Mouse (Mus musculus): ENCODE measurements around the gene Apbb1ip.
"Not testable (repeated sequence)": the region's sequence is repeated elsewhere in the genome, so short reads cannot be mapped to it uniquely, and the experiment has no call there.

Gene Apbb1ip

DNA sequence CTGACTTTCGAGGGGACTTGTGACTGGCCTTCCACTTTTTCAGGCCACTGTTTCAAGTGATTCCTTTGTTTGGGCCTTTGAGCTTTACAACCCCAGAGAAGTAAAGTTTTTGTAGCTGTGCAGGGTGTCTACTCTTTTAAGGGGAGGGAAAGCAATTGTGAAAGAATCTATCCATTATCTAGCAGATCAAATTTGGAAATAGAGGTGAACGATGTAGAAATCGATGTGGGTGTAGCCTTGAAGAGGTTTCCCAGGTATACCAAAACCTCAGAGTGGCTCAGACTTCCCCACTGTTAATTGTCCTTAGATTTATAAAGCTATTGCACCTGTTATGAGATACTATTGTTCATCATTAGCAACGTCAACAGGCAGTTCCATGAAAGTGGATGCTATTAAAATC is 71.6 kb downstream of the Apbb1ip start:
- no peak for DNase-seq (ENCODE audit: low read depth)

DNA sequence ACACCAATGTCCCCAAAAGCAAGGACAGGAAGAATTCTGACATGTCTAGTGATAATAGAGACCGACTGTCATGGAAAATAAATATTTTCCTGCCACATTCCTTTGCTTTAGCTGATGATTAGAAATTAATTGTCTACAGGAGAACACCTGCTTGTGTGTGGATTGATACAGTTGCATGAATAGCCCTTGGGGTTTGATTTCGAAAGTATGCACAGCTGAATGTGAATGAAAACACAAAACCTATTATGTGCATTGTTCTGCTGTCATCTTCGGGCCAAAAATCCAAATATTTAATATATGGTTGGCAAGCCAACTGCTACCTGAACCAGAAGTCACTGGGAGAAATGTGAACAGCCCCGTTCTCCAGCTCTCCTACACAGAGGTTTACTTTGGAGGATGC is 78.0 kb downstream of the Apbb1ip start:
- no peak for DNase-seq (ENCODE audit: low read depth)

DNA sequence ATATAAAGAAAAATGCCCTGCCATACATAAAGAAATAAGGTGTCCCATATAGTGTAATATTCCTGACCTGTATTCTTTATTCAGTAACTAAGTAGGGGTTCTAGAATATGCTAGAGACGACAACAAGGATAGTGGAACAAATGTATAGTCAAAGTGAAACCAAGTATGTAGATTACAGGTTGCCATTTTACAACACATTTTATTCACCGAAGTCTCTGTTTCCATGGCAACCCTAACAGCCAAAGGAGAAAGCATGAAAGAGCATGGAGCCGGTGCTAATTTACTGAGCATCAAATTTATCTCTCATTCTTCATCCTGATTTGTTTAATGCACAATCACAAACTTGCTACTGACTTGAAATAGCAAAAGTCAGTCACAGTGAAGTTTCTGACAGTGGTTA is 83.6 kb downstream of the Apbb1ip start:
- no peak for DNase-seq (ENCODE audit: low read depth)

DNA sequence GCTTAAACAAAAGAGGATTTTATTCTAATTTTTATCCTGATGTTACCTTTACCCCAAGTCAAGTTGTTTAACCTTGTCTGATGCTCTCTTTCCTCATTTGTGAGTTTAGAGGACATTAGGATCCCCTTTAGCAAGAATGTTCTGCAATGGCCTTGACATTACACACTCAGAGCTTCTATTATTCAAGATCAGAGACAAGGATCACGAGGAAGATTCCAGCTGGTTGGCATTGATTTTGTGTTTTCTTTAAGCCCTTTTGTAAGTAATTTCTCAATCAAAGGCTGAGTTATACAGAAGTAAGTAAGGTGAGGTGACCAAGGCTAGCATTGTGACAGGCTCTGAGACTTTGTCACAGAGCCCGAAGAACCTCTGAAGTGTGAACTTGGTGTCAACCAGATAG is 88.3 kb downstream of the Apbb1ip start:
- no peak for DNase-seq (ENCODE audit: low read depth)

DNA sequence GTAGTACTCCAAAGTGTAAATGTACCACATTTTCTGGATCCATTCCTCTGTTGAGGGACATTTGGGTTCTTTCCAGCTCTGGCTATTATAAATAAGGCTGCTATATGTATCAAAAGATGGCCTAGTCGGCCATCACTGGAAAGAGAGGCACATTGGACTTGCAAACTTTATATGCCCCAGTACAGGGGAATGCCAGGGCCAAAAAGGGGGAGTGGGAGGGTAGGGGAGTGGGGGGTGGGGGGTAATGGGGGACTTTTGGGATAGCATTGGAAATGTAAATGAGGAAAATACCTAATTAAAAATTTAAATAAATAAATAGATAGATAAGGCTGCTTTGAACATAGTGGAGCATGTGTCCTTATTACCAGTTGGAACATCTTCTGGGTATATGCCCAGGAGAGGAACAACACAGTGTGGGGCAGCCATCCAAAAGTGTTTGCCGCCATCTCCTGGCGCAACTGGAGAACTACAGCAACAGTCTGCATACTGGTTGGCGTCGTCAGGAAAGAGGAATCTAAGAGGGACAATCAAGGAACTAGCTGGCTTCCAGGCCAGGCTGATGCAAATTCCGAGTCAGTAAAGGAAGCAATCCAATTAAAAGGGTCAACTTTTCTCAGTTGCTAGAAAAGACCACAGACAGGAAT is 90.6 kb downstream of the Apbb1ip start:
- DNase-seq (ENCODE audit: low read depth), result peak; percentile 86

DNA sequence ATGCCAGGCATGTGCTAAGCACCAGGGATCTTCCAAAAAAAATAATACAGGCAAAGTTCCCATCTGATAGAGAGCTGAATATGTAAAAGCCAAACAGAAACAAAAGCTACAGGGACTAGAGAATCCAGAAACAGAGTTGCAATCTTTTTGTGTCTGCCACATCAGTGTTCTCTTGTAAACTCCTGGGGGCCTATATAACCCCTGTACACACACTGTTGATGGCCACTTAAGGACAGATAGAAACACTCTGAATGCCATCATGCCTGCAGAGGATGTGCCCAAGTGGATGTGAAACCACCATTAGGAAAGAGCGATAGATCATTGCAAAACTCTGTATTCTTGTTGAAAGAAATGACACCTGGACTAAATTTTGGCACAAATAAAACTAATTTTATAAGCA is 91.9 kb downstream of the Apbb1ip start:
- no peak for DNase-seq (ENCODE audit: low read depth)

DNA sequence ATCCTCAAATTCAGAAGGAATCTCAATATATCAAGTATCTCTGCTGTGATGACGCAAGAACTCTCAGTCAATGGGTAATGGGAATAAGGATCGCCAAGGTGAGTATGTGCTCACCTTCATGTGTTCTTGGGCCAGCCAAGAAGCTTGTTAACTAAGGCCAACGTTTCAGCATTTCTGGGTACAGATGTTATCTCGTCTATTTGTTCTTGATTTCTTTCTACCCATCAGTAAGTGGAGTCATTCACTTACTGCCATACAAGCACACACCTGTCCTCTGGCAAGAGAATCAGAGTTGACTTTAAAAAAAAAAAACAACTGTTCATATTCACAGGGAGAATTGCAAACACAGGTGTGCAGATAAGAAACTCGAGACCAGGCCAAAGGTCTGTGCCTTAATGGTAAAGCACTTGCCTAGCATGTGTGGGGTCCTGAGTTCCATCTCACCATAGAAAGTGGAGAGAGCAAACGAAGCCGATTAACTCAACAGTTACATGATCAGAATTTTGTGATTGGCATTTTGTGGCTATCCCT is 93.1 kb downstream of the Apbb1ip start:
- no peak for DNase-seq (ENCODE audit: low read depth)

DNA sequence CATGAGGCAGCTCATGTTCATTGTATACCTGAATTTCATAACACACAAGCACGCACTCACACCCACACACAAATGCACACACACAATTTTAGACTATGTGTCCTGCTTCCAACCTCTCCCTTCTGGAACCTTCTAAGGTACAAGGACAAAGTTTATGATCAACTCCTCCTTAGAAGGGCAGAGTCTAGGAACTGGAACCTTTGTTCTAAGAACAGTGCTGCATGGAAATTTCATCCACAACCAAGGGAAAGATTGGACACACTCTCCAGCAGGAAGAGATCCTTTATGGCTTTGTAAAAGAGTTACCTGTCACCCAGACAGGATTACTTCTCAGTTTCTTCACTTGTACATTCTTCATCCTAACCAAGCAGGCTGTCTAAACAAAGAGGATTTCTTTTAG is 99.3 kb downstream of the Apbb1ip start:
- no peak for DNase-seq (ENCODE audit: low read depth)

DNA sequence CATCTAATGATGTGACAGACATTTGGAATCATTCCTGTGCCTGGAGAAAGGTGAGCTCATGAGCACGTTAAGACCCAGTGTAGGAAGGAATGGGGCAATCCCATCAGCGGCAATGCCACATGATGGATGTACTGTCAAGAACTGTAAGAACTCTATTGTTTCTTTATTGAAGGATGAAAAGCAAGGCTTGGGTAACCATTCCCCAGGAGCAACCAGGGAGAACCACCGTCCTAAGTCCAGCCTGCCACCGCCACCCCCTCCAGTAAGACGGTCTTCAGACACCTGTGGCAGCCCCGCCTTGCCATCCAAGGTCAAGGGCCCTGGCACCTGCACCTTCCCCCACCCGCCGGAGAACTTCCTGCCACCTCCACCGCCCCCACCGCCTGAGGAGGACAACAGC is 100.7 kb downstream of the Apbb1ip start:
- no peak for DNase-seq (ENCODE audit: low read depth)

DNA sequence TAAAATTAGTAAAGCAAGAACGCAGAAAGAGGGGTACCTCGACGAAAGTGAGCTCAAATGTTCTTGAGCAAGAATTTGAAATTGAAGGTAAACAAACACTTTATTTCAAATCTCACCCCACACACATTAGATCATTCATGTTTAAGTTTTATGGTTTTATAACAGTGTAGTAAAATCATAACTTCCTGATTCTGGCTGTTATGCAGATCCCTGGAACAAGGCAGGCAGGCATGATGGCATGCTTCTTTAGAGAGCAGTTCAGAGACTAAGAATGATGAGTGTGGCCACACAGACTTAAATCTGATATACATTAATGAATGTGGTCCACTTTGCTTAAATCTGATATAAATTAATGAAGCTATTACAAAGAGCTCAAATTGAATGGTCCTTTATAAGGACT is 102.7 kb downstream of the Apbb1ip start:
- DNase-seq (ENCODE audit: low read depth), result no peak

DNA sequence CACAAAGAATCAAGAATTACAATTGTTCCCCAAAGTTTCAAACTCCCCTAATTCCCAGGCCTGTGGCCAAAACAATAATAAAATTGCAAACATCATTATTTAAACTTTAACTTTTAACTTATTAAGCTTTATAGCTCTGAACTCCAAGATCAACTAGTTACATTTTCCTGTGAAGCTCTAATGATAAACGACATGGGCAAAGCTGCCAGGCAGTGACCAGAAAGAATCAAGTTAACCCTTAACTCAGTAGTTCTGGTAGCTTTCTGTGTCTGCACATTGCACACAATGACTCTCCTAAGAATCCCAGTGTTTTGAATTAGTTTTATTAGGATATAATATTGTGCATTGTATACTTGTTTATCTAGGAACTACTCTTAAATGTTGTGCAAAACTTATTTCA is 104.9 kb downstream of the Apbb1ip start:
- no peak for DNase-seq (ENCODE audit: low read depth)

DNA sequence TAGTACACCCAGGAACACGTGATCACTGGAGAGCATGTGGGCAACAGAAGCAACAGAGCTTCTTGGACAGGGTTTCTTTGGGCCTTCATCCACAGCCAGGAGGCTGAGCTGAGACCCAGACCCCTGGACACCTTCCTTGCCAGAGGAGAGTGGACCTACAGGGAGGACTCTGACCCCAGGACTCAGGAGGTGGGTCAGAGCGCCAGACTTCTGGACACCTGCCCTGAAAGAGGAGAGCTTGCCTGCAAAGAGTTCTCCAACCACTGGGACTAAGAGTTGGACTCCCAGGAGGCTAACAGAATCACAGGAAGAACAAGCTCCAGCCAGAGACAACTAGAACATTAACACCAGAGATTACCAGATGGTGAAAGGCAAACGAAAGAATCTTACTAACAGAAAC is 106.8 kb downstream of the Apbb1ip start:
- not testable (repeated sequence) for DNase-seq (ENCODE audit: low read depth)

DNA sequence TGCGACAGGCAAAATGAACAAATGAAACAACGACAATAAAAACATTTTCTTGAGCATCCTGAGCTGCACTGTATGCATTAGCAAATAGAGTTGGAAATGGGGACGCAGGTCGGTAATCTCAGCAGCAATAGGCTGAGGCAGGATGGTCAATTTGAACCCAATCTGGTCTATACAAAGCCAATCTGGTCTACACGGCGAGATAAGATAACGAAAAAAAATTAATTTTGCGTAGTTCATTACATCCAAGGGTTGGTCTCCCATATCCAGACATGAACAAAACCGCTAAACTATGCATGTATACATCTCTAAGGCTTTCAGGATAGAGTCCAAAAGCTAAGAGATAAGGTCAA is 121.0 kb downstream of the Apbb1ip start:
- DNase-seq (ENCODE audit: low read depth), result no peak

DNA sequence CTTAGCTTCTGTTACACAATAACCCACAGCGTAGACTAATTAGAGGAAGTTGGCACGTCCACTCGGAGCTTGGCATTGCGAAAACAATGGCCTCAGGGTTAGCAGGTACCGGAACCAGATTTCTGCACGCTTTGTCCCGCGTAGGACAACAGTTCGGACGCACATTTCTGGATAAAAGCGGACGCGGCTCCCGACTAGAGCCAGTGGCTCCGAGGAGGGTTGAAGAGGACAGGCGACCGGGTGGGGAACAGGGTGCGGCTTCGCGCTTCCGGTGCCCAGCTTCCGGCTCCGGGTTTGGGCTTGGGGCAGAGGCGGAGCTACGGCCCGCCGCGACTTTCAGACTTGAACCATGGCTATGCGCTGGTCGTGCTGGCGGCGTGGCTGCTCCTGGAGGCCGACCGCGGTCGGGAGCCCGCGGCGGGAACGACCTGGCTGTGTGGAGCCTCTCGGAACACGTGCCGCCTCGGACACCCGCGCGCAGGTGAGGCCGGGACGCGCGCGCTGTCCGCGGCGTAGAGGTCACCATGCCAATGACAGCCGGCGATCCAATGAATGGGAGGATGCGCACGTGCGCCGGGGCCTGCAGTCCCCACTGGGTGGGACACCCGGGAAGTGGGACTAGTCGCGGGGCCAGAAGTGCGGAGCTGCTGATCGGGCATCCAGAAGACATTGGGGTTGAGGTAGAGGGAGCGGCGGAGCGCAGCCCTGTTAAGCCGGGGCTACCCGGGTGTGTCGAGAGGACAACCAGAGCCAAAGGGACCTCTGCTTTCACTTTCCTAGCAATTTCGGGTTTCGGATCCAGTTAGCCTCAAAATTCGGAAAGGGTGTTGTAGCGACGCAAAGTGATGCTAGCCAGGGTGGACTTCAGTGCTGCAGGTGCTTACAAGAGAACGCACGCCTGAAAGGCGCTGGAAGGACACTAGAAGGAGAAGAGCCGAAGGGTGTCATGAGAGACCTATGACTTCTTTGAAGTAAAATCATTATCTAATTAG is 121.7 kb downstream of the Apbb1ip start, which contains the start of gene Pdss1:
Pdss1 (plus strand) TSS at position 241 of the 992 bp plus-strand sequence.
- DNase-seq (ENCODE audit: low read depth), result peak; percentile 93

DNA sequence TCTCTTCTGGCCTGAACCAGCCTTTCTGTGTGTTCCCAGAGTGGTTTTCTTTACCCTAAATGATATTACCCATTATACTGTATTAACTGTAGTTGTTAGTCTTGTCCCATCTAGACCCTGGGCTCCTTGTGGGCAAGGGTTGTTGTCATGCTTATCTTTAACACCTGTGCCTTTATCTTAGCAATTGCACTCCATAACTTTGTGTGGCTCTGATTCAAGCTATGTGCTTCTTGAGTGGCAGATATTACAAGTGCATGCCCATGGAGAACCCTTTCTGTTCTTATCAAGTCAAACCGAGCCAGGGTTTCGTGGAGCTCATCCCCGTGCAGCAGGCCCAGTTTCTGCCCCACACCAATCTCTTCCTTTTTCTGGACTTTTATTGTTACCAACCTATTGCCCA is 130.1 kb downstream of the Apbb1ip start:
- no peak for DNase-seq (ENCODE audit: low read depth)

DNA sequence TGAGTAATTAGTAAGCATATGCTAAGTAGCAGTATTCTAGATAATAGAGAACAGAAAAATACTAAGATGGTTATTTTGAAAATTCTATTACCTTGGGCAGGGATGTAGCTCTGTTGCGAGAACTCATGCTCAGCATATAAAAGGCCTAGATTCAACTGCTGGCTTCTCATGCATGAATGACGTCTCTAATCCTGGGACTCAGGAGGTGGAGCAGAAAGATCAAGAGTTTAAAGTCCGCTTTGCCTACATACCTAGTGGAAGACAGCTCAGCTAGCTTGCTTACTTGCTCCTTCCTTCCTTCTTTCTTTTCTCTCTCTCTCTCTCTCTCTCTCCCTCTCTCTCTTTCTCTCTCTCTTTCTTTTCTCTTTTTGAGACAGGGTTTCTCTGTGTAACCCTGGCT is 140.5 kb downstream of the Apbb1ip start:
- DNase-seq (ENCODE audit: low read depth), result no peak

DNA sequence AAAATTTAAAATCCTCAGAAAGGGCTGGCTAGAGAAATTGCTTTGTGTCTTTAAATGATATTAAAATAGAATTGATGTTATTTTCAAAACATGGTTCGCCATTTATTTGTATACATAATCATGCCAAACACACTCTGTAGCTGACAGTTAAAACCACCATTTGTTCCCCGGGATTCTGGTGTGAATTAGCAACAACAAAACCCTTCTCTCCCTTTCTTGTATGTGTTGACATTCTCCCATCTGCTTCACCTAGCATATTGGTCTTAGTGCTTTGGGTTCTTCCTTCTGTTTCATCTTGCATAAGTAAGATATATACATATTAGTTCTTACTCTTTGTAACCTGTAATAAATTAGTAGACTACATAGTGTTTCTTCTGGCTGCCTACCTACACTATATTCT is 144.8 kb downstream of the Apbb1ip start:
- no peak for DNase-seq (ENCODE audit: low read depth)

All from NIH3T3 (cell line).